Mouse (Mus musculus): ENCODE results near the gene Ube2j1.

Ube2j1 gene

DNA sequence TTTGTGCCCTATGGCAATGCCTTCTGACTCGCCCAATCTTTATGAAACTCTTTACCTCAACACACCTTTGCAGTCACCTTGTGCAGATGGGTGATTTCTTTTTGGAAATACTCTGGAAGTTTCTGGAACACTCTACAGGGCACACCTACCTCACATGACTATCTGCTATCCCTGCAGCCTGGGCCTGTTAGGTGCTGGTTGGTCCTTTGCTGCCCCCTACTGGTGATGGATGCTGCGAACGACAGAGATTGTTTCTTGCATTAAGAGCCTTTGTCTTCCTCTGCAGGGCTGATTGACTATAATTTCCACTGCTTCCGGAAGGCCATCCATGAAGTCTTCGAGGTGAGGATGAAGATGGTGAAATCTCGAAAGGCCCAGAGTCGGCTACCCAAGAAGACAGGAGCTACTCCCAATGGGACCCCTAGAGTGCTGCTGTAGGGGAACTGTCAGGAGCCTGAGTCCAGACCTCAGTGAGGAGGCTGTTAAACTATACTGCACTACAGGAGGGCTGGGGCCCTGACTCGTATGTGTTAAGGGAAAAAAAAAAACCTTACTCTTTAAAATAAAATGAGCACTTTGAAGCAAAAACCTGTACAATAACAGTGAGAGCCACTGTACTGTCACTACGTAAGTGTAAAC lies 12.7 kb upstream of the Ube2j1 start:
- DNase-seq (ENCODE audit: low read depth) = peak; percentile 68

DNA sequence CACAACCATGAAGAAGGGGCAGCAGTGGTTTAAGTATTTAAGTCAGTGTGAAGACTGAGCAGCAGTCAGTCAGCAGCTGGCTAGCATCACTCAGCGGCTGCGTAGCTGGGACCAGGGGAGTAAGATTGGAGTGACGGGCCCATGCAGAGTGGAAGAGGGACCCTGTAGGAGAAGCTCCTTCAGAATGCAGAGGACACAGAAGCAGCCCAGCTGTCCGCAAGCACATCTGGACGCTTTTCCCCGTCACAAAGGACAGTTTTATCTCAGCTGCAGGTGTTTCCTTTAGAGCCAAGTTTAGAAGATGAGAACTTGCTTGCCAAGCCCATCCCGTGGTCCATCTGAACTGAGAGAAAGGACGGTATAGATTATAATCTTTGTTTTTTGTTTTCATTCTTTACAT lies 6.8 kb upstream of the Ube2j1 start:
- DNase-seq (ENCODE audit: low read depth) = no peak

DNA sequence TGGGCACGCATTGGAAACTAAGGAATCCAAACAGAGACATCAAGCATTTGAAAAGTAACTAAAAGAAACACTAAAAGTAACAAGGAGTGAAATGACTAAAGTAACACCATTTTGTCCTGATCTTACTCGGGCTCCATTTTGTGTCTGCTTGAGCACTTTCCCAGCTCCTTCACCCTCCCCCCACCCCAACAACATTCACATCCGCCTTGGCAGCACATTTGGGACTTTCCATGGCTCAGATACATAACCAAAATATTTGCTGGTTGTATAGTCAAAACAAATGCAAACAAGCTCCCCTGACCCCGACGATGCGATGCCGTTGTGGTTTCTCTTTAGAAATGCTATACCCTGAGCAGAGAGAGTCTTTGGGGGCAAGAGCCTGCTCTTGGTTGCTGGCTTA lies 2.1 kb upstream of the Ube2j1 start:
- no peak for DNase-seq (ENCODE audit: low read depth)

DNA sequence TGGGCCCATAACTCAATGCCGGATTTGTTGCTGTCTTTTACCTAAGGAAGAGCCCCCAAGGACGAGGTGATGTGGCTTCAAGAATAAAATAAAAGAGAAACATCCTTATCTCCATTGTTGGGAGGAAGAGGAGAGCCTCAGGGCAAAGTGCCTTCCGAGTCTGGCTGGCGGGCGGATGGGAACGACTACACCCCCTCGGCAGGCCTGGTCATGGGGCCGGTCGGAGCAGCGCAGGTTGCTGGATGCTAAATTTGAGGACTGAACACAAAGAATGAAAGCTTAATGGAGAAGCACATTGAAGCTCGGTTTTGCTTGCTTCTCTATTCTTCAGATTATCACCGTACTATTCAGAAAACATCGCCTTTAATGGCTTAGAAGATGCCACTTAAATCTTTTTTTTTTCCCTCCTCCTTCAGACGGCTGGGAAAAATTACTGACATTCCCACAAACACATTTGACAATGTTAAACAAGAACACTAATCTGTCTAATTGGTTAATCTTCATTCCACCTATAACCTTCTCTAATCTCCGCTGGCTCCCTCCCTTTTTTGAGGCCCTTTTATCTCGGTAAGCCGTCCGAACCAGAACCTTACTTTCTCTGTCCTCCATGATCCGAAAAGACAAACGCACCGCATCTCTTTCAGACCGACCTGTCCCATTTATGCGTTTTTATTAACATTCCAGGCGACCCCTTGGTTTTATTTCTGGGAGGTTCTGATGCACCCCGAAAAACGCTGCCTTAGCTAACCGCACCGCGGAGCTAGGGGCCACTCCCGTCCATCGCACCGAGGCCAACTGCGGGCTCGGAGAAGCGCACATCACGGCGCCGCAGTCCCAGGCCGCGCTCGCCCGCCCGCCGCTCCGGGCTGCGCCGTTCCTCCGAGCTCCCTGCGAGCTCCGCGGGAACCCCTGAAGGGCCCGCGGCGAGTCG lies 687 bp upstream of the Ube2j1 start:
- DNase-seq (ENCODE audit: low read depth) = no peak

DNA sequence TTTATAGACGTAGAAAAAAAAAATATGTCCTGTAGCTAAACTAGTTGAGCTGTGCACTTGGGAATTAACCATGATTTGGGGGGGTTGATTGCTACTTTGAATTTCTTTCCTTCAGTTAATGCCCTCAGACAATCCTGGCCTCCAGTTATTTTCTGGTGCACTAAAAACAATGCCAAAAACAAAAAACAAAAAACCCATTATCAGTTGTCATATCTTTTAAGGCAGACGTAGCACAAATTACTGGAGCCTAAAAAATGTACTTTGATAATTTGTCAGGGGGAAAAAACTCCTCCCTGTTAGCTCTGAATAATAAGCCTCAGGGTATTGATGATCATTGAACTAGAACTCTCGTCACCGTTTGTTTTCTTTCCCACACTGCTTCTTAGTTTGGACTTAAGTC lies 829 bp downstream of the Ube2j1 start:
- DNase-seq (ENCODE audit: low read depth) = no peak

DNA sequence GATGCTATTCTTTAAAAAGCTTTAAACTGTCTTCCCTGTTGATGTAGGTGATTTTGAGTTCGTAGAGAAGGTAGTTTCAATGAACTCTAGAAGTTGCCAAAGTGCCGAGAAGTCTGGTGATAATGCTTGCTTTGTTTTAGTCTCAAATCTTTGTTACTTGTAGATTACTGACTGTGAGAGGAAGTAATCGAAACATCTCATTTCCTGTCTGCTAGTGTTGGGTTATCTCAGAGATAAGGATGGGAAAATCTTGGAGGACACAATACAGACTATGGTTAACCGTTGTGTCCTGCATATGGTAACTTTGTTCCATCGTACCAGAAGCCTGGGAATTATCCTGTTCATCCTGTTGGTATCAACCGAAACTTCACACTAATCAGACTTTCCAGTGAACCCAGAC lies 2.3 kb downstream of the Ube2j1 start:
- DNase-seq (ENCODE audit: low read depth) = no peak

DNA sequence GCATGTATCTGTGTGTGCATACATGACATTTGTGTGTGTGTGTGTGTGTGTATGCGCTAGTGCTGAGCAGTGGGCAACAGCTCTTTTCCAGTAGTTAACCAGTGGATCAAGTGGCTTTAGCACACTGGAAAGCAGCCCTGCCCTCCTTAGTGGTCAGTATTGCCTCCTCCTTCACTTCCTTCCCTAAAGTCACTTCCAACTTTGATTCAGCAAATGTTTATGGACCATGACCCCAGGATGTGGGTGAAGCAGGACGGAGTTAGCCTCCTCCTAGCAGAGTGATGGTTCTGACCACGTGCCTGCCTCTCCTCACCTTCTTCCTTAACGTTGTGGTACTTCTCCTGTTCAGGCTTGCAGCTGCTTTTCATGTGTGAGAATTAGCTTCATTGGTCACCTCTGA lies 8.6 kb downstream of the Ube2j1 start:
- no peak for DNase-seq (ENCODE audit: low read depth)

DNA sequence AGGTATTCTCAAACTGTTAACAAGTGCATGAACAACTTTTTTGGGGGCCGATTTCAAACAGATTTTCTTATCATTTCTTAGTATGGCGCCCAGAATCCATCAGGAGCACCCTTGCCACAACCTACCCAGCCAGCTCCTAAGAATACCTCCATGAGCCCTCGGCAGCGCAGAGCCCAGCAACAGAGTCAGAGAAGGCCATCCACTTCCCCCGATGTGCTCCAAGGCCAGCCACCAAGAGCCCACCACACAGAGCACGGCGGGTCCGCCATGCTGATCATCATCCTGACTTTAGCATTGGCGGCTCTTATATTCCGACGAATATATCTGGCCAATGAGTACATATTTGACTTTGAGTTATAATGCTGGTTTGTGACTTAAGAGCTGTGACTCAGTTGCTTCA lies 18.4 kb downstream of the Ube2j1 start:
- DNase-seq (ENCODE audit: low read depth) = no peak

DNA sequence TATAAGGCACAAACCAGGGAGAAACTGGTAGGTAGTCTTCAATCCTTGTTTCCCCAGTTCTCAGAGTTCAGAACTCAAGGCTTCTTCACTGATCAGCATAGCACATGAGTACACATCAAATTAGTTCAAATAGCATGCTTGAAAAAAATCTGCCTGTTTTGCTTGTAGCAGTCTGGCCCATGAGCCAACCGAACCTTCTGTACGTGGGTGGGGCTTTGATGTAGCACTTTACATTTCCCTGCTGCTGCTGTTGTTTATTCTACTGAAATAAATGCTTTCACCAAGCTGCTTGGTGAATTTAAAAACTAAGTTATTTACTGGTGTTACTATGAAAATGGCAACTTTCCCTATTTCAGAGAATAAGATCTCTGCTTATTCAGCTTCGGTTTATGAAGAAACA lies 20.8 kb downstream of the Ube2j1 start:
- no peak for DNase-seq (ENCODE audit: low read depth)

DNA sequence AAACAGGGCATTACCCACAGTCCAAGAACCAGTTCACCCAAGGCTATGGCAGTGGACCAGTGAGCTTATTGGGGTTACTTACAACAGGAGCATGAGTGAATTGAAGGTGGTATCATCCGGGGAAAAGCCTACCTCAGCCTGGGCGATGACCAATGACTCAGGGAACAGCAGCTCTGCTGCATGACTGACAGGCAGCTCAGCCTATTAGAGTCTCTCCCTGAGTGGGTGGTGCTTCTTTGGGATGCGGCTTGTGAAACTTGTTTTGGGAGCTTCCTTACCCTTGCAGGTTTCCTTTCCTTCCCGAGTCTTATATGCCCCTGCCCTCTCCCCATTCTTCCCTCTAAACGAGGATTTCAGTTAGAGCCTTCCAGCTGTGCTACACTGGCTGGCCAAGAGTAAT lies 21.4 kb downstream of the Ube2j1 start:
- no peak for DNase-seq (ENCODE audit: low read depth)

DNA sequence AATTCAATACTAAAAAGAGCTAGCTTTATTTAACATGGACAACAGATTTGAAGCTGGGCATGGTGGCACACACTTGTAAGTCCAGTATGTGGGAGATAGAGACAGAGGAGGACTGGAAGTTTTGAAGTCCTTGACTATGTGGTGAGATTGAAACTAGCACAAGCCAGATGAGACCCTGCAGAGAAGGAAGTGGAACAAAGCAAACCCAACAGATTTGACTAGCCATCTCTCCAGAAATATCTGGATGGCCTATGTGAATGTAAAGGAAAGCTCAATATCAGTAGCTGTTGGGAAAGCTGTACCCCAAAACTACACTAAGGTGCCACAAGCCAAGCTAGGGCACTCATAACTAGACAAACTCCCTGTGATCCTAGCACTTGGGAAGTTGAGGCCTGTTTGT lies 23.2 kb downstream of the Ube2j1 start:
- DNase-seq (ENCODE audit: low read depth) = no peak

DNA sequence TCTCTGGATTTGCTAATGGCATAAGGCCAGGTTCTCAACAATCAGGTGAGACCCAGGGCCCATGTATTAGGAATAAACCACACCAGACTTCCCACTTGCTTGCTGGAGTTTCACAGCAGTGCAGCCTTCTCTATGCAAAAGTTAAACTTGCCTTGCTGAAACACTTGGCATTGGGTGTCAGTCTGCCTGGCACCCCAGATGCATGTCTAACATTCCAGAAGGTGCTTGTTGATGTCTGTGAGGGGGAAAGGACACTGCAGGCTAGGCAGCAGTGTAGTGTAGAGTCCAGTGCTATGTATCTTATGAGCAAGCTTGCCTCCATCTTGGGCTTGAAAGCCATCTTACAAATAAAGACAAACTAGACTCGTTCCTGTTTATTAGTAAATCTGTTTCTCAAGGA lies 25.1 kb downstream of the Ube2j1 start:
- no peak for DNase-seq (ENCODE audit: low read depth)

DNA sequence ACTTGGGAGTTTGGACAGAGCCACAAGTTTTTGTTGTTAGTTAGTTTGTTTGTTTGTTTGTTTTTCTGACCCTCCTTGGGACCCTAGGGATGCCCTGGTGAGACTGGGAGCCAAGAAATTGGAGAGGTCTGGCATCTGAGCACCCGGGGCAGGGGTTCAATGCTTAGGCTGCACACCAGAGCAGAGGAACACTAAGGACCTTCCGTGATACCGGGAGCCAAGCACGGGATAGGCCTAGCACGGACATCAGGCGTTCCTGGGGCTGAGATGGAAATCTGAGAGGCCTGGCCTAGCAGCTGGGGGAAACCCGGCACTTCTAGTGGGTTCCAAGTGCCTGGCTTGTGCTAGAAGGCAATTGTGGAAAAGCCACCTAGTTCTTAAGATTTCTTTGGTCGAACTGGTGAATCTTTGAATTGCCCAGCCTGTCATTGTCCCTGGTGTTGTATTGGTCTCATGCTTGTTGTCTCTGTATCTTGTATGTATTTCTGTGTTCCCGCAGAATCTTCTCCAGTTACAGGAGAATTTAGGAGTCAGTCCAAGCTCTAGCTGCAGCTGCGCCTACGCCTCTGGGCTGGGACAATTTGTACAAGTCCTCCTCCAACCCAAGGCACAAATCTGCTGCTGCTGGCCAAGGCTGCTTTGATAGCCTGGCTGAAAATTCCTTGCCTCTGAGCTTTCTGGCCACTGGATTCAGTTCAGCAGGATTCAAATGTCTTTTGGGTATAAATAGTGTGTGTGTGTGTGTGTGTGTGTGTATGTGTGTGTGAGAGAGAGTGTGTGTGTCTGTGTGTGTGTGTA lies 26.9 kb downstream of the Ube2j1 start:
- no peak for DNase-seq (ENCODE audit: low read depth)

DNA sequence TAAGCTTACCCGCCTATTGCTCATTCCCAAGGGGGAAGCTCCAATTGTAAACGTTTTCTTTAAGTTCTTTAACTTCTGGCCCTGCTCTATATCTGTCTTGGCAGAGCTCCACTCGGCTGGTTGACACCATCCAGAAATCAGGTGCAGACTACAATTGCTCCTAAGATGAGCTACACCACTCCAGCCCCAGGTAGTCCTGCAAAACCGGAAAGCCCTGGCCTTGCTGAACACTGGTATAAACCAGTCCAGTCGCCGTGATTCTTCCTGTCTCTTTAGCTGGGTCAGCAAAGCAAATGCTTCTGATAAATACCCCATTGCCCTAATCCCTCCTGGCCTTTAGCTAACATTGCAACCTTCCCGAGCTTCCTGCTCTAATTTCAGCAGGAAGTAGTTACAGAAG lies 29.9 kb downstream of the Ube2j1 start:
- DNase-seq (ENCODE audit: low read depth) = no peak

DNA sequence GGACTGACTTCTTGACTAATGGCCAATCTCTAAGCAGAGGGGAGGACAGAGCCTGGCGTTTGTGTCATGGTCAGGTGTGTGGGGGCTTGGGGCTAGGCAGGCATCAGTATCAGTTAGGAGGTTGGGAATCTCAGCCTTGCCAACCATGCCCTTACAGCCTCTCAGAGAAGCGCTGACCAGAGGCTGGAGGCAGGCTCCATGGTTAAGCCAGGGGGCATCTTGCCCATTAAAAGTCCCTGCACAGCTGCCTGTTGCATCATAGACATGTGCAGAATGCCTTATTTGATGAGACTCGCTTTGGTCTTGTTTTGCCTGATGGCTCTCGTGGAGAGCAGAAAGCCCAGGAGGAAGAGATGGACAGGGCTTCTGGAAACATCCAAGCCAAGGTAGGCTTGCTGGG lies 31.8 kb downstream of the Ube2j1 start, which contains the start of gene Gabrr2:
TSS of gene Gabrr2 (plus strand) at position 19 of the 400 bp plus-strand sequence.
- DNase-seq (ENCODE audit: low read depth) = no peak

DNA sequence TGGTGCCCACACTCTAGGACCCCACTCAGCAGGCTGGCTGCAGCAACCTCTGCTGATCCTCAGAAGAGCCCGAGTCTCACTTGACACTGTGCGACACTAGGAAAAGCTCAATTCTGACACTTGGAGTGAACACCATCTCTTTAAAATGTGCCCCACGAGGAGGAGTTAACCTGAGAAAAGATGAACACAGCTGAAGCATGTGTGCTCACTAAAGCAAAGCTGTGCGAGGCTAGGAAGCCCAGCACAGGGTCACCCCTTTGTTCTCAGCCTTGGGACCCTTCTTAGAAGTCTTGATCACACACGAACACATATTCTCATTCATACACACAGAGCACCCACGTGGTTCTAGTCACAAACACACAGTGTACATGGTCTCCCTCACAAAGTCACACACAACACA lies 33.8 kb downstream of the Ube2j1 start:
- no peak for DNase-seq (ENCODE audit: low read depth)

DNA sequence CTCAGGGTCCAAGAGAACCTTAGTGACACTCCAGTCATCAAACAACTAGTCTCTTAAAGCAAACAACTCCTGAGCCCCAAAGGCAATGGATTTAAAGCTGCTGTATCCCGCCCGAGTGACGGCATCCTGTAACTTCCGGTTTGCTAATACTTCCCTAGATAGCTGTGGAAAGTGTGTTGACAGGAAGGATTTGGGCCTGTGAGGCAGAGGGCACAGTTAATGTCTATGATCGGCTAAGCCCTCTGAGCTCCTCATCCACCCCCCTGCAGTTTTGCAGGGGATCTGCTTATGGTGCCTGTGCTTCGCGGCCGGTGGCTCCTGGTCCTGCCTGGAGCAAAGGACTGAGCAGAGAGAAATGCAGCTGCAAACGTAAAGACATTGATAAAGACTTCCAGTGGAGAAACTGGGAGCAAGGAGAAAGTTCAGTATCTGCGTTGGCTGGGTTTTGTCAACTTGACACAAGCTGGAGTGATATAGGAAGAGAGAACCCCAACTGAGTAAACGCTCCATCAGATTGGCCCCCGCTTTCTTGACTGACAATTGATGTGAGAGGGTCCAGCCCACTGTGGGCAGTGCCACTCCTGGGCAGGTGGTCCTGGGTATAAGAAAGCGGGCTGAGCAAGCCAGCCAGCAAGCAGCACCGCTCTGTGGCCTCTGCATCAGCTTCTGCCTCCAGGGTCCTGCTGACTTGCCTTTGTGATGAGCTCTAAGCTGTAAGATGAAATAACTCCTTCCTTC lies 35.2 kb downstream of the Ube2j1 start:
- no peak for DNase-seq (ENCODE audit: low read depth)

DNA sequence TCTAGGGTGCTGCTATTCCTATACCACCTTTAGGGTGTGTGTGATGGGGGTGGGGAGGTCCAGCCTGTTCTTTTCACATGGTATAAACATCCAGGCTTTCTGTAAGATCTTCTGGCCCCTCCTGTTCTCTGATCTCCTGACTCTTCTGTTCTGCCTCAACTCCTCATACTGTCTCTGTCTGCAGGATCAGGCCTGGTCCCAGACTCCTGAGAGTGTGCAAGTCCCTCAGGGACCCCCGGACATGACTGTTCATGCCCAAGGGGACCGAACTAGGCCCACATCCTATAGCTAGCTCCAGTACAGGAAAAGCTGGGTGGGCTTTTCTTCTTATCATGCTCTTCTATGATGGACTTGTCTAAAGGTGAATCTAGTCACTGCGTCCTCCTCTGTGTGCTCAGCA lies 36.1 kb downstream of the Ube2j1 start:
- DNase-seq (ENCODE audit: low read depth) = no peak

DNA sequence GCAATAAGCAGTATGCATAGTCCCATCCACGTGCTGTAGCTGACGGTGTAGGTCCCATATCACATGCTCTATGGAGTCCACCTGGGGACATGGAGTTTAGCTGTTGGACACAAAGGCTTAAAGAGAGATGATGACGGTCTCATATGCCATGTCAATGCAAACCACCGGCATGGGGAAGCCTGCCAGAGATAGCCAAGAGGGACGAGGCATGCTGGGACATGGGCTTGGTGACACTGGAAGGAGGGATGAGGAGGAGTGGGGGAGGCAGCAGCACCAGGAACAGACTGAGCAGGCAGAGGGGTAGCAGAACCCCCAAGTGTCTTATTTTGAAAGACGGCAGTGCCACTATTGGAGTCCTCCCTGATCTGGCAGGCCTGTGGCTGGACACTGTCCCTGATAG lies 36.6 kb downstream of the Ube2j1 start:
- DNase-seq (ENCODE audit: low read depth) = no peak

DNA sequence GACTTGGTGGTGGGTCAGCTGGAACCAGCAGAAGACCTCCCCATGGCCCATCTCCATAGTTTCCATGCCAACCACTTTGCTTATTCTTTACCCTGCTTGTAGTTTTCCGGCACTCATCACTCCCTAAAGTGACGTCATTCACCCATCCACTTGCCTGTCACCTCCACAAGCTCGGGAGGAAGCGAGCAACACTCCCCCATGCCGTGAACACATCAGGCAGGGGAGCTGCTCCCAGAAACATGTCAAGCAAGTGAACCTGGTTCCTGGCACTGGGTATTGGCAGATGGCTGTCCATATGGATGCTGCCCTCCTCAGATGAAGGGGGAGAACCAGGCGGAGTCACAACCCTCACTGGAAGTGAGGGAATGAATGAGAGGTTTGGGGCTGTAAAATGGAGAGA lies 37.7 kb downstream of the Ube2j1 start:
- DNase-seq (ENCODE audit: low read depth) = no peak

DNA sequence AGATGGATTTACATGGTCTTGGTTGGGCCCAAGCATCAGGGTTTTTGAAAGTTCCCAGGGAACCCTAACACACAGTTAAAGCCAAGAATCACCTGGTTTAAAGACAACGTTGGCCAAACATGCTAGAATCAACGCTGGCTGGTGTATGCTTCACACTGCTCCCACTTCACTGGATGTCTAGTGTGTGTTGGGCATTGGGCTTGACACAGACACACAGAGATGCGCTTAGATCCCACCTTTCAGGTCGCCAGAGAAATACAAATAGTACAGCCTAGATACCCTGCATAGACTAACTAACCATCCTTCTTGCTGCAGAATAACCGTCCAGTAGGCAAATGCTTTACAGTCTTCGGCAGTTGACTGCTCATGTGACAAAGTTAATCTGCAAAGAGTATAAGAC lies 39.1 kb downstream of the Ube2j1 start:
- no peak for DNase-seq (ENCODE audit: low read depth)

DNA sequence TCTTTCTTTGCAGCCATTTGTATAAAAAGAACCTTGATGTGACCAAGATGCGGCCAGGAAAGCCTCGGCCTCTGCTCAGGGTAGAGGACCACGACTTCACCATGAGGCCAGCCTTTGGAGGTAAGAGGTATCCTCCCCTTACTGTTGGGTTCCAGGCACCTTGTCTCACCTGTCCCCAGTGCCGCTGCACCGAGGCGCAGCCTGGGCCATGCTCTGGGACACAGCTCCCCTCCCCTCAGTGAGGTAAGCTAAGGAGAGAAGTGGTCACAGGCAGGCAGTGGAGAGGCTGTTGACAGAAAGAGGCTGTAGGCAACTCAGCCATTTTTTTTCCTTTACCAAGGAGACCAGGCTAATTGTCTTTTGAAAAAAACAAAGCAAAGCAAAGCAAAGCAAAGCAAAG lies 40.1 kb downstream of the Ube2j1 start:
- DNase-seq (ENCODE audit: low read depth) = no peak
